25 mouse cellular contexts compared by ENCODE assay signal in genomic region chr16:93979316-93979715, GRCm38 (mm10). TPM values are rescaled to one million over a fixed set of nuclear protein-coding genes. Genes with fewer than 3 reads are reported as not detected.
DNase-seq lines count a peak whose midpoint lies in the region; ATAC-seq and TF ChIP-seq lines count a peak whose summit lies in the region.
"Had no signal": no experiment of that assay in that cellular context is flagged by ENCODE, and none has a peak within 500 bp of the region (broad histone marks: within the 10 kb centered on the region; RNA-seq: fewer than 3 reads in every experiment).

No protein-coding gene starts in this region.

- no peak overlapping the region for H3K27ac ChIP-seq in intestine, embryonic 15.5 days
- H3K27ac ChIP-seq in midbrain, postnatal 0 days (ENCODE audit: low read depth, low read length), result no peak overlapping the region
- H3K27ac ChIP-seq: embryonic facial prominence, embryonic 13.5 days; heart, embryonic 10.5 days; hindbrain, embryonic 10.5 days; limb, embryonic 12.5 days; midbrain, embryonic 13.5 days had no signal

- no peak overlapping the region for H3K9ac ChIP-seq in intestine, embryonic 15.5 days
- H3K9ac ChIP-seq in midbrain, postnatal 0 days (replicated peaks; ENCODE audit: low read length, poor library complexity, severe bottlenecking), result no peak overlapping the region
- H3K9ac ChIP-seq: embryonic facial prominence, embryonic 13.5 days; forebrain, postnatal 0 days; limb, embryonic 12.5 days; midbrain, embryonic 13.5 days had no signal

- no peak overlapping the region for H3K4me2 ChIP-seq in intestine, embryonic 15.5 days (replicated peaks)
- no peak overlapping the region for H3K4me2 ChIP-seq in midbrain, postnatal 0 days (ENCODE audit: low read depth, low read length, poor library complexity, severe bottlenecking)
- H3K4me2 ChIP-seq: embryonic facial prominence, embryonic 13.5 days; limb, embryonic 12.5 days; midbrain, embryonic 13.5 days had no signal

- no peaks in the 10 kb centered on the region for H3K36me3 ChIP-seq in megakaryocyte, embryonic 14.5 days (replicated peaks; ENCODE audit: low read length)
- H3K36me3 ChIP-seq in intestine, embryonic 15.5 days, result no peaks in the 10 kb centered on the region
- H3K36me3 ChIP-seq in midbrain, postnatal 0 days (ENCODE audit: insufficient read depth, low read length), result no peaks in the 10 kb centered on the region
- H3K36me3 ChIP-seq: embryonic facial prominence, embryonic 13.5 days; heart, embryonic 10.5 days; hindbrain, embryonic 10.5 days; limb, embryonic 12.5 days; midbrain, embryonic 13.5 days had no signal

- H3K4me3 ChIP-seq in megakaryocyte, embryonic 14.5 days (replicated peaks), result peak overlapping the region; percentile 8
- no peak overlapping the region for H3K4me3 ChIP-seq in intestine, embryonic 15.5 days (replicated peaks)
- H3K4me3 ChIP-seq in midbrain, postnatal 0 days (ENCODE audit: low read depth, low read length), result no peak overlapping the region
- H3K4me3 ChIP-seq: embryonic facial prominence, embryonic 13.5 days; heart, embryonic 10.5 days; hindbrain, embryonic 10.5 days; limb, embryonic 12.5 days; midbrain, embryonic 13.5 days; myocyte had no signal

- no peak for TF ChIP-seq CTCF in midbrain, postnatal 0 days (IDR thresholded peaks at IDR 0.05)

- peaks cover 18% of the 10 kb centered on the region for H3K27me3 ChIP-seq in megakaryocyte, embryonic 14.5 days (replicated peaks)
- no peaks in the 10 kb centered on the region for H3K27me3 ChIP-seq in intestine, embryonic 15.5 days (replicated peaks)
- H3K27me3 ChIP-seq in midbrain, postnatal 0 days (ENCODE audit: insufficient read depth, low read length), result no peaks in the 10 kb centered on the region
- H3K27me3 ChIP-seq: embryonic facial prominence, embryonic 13.5 days; limb, embryonic 12.5 days; midbrain, embryonic 13.5 days had no signal

- ATAC-seq in megakaryocyte, adult 5-6 weeks (ENCODE audit: poor library complexity, severe bottlenecking), result no peak
- peak; percentile 44 for ATAC-seq in intestine, embryonic 15.5 days
- ATAC-seq in megakaryocyte-erythroid progenitor cell, adult 5-6 weeks (replicated peaks; ENCODE audit: low FRiP score, low TSS enrichment, poor library complexity, severe bottlenecking), result peak; percentile 76
- ATAC-seq in midbrain, postnatal 0 days (ENCODE audit: low FRiP score), result no peak
- ATAC-seq: forebrain, postnatal 0 days; midbrain, embryonic 13.5 days had no signal

- WGBS in intestine, embryonic 15.5 days, result 73% methylated on average over 2 of the region's 2 CpGs
- WGBS in midbrain, postnatal 0 days, result 91% methylated on average over 2 of the region's 2 CpGs

- peaks cover 40% of the 10 kb centered on the region for H3K9me3 ChIP-seq in megakaryocyte, embryonic 14.5 days
- no peaks in the 10 kb centered on the region for H3K9me3 ChIP-seq in intestine, embryonic 15.5 days
- no peaks in the 10 kb centered on the region for H3K9me3 ChIP-seq in midbrain, postnatal 0 days (ENCODE audit: low read length)
- H3K9me3 ChIP-seq: embryonic facial prominence, embryonic 13.5 days; heart, embryonic 10.5 days; hindbrain, embryonic 10.5 days; midbrain, embryonic 13.5 days had no signal

- DNase-seq in adrenal gland, adult 8-10 months, result peak; percentile 47
- DNase-seq in adrenal gland, postnatal 10 days, result no peak
- no peak for DNase-seq in midbrain, postnatal 0 days (ENCODE audit: low spot score)
- no peak for DNase-seq in layer of hippocampus, postnatal 10 days (ENCODE audit: low spot score in 2 of 2)
- DNase-seq: cerebellum, postnatal 10 days; forebrain, postnatal 0 days; kidney, adult 8-10 months; kidney, postnatal 36 days; lung, adult 2 months; lung, postnatal 4 days; spleen, adult 18-20 months had no signal

- H3K4me1 ChIP-seq in megakaryocyte, embryonic 14.5 days, result peaks cover 5% of the 10 kb centered on the region; the same call in 1 of the 2 replicates
- H3K4me1 ChIP-seq in intestine, embryonic 15.5 days (replicated peaks), result no peaks in the 10 kb centered on the region
- no peaks in the 10 kb centered on the region for H3K4me1 ChIP-seq in midbrain, postnatal 0 days (ENCODE audit: insufficient read depth, low read length)
- H3K4me1 ChIP-seq: hindbrain, embryonic 10.5 days; midbrain, embryonic 13.5 days had no signal

RNA-seq across cellular contexts. Expression of gene Cldn14, which starts 29.3 kb away (rescaled TPM):
- not detected for total RNA-seq in adrenal gland, adult 8-10 months (2022)
- total RNA-seq in adrenal gland, postnatal 10 days (2021), result 1 to 10 TPM; 1.2 to 2.5 TPM
- polyA plus RNA-seq in megakaryocyte, embryonic 14.5 days (2012; ENCODE audit: insufficient read depth, low replicate concordance), result not detected in 2 replicates
- total RNA-seq in megakaryocyte, adult 5-6 weeks (2015), result not detected in 2 replicates
- not detected in 2 replicates for total RNA-seq in megakaryocyte, adult 5-6 weeks (2017)
- 0.74 and 0.96 TPM in 2 replicates for polyA plus RNA-seq in intestine, embryonic 15.5 days (2015; fragmentation: Nextera tagmentation; extraction: Ambion mirVana)
- total RNA-seq in megakaryocyte-erythroid progenitor cell, adult 5-6 weeks (2014; fragmentation: Nextera tagmentation), result not detected in 2 replicates
- not detected in 2 replicates for total RNA-seq in megakaryocyte-erythroid progenitor cell, adult 5-6 weeks (2017)
- 0.76 TPM in 1 of 2 replicates, not detected in the other for total RNA-seq in midbrain, postnatal 0 days (2014; rRNA removed)
- 0.12 TPM in 1 of 2 replicates, not detected in the other for polyA plus RNA-seq in midbrain, postnatal 0 days (2015; fragmentation: Nextera tagmentation; extraction: Ambion mirVana)
- total RNA-seq in layer of hippocampus, postnatal 10 days (2021), result under 1 TPM; 0.49 to 0.89 TPM
- total RNA-seq: forebrain, postnatal 0 days; gastrocnemius, adult 18-20 months had no signal
- polyA plus RNA-seq: embryonic facial prominence, embryonic 13.5 days; forebrain, postnatal 0 days; heart, embryonic 10.5 days; heart, postnatal 0 days; hindbrain, embryonic 10.5 days; limb, embryonic 12.5 days; midbrain, embryonic 13.5 days; neural tube, embryonic 14.5 days; thymus, postnatal 0 days had no signal

Comparison
In these comparisons a context has a peak if more than half of its experiments do, and no peak if none do; other contexts are left out.
1. ATAC-seq: peak in intestine, embryonic 15.5 days (single experiment) and megakaryocyte-erythroid progenitor cell, adult 5-6 weeks (single experiment); none in megakaryocyte, adult 5-6 weeks (single experiment) and midbrain, postnatal 0 days (single experiment).